Mouse (Mus musculus) lung, postnatal 0 days (tissue): ENCODE results near the gene H1foo.

ENCODE experiments used
- CTCF ChIP-seq: IDR thresholded peaks from 2 replicates; pipeline ENCODE4 v1.5.1; 2016; ENCODE audit warnings: antibody characterized with exemption, mild to moderate bottlenecking
- EP300 ChIP-seq: IDR thresholded peaks from 2 replicates; pipeline ENCODE4 v1.6.1; 2016; ENCODE audit warnings: antibody characterized with exemption, mild to moderate bottlenecking, control low read depth

DNA sequence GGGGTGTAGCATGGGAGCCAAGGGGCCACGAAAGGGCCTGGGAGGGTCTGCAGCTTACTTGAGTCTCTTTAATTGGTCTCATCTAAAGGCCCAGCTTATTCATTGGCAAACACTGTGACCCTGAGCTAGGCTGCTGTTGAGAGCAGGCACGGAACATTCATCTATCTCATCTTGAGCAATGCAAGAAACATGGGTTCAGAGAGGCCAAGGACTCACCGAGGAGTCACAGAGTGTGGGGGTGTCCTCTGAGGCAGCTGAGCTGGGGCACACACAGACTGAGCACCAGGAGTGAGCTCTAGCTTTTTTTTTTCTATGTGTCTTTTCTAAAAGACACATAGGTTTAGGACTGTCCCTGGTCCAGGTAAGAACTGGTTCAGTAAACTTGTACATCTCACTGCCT lies 12.3 kb upstream of the H1foo start:
- TF ChIP-seq CTCF (no peak), EP300 (no peak)
